Mouse (Mus musculus) midbrain, embryonic 13.5 days (tissue): ENCODE measurements at regions not wholly inside any gene's neighbourhood (a gene's known extent, or its start where the extent isn't known, plus 50 kb on each side); places are given as distances from the start of the nearest gene placed in this dataset.

Experiments used
- ATAC-seq: fragments of 200-750 bp; cut with Nextera tagmentation; 2 replicates; pipeline ENCODE4 v1.8.0; 2017; ENCODE audit warnings: mild to moderate bottlenecking, moderate TSS enrichment, moderate library complexity
- H3K27ac ChIP-seq: fragments of 300-500 bp; sonication (generic); 2 replicates; pipeline ENCODE4 v1.5.1; 2015; ENCODE audit warnings: inconsistent platforms, mild to moderate bottlenecking, moderate library complexity
- H3K27me3 ChIP-seq: fragments of 300-500 bp; sonication (generic); 2 replicates; pipeline ENCODE4 v1.6.1; 2015; ENCODE audit warnings: mild to moderate bottlenecking, inconsistent platforms
- H3K36me3 ChIP-seq: fragments of 300-500 bp; sonication (generic); 2 replicates; pipeline ENCODE4 v1.6.1; 2015; ENCODE audit warnings: mild to moderate bottlenecking, inconsistent platforms
- H3K4me1 ChIP-seq: fragments of 300-500 bp; sonication (generic); replicated peaks from 2 replicates; pipeline ENCODE4 v1.6.1; 2015; ENCODE audit warnings: inconsistent platforms
- H3K4me2 ChIP-seq: fragments of 300-500 bp; sonication (generic); replicated peaks from 2 replicates; pipeline ENCODE4 v1.6.1; 2015; ENCODE audit warnings: moderate library complexity, mild to moderate bottlenecking, inconsistent platforms
- H3K4me3 ChIP-seq: fragments of 300-500 bp; sonication (generic); replicated peaks from 2 replicates; pipeline ENCODE4 v1.5.1; 2015; ENCODE audit warnings: mild to moderate bottlenecking, inconsistent platforms
- H3K9ac ChIP-seq: fragments of 300-500 bp; sonication (generic); replicated peaks from 2 replicates; pipeline ENCODE4 v1.6.1; 2015; ENCODE audit warnings: mild to moderate bottlenecking, inconsistent platforms
- H3K9me3 ChIP-seq: fragments of 300-500 bp; sonication (generic); 2 replicates; pipeline ENCODE4 v1.6.1; 2016; ENCODE audit warnings: mild to moderate bottlenecking, inconsistent platforms
- WGBS: fragments of 180-500 bp; shearing (Covaris S2); methylation state at CpG from one replicate; pipeline ENCODE4 v1.1.7; 2015; 5-methylcytosine and 5-hydroxymethylcytosine counted together

GRCm38 (mm10) chr10:54601993-54602392, 525.6 kb upstream of the Man1a start:
- Histone ChIP-seq H3K4me3 (no peak overlapping the region), H3K4me2 (no peak overlapping the region), H3K27me3 (no peaks in the 10 kb centered on the region), H3K9ac (no peak overlapping the region), H3K36me3 (no peaks in the 10 kb centered on the region), H3K4me1 (0 out of 2 replicates have a peak, but pooled peaks cover 5% of the 10 kb centered on the region), H3K9me3 (no peaks in the 10 kb centered on the region), H3K27ac (no peak overlapping the region)
- ATAC-seq = peak; percentile 90
- WGBS = 9% methylated on average over 2 of the region's 2 CpGs

GRCm38 (mm10) chr10:54595072-54595471, 518.7 kb upstream of the Man1a start:
- Histone ChIP-seq H3K9me3 (no peaks in the 10 kb centered on the region), H3K4me3 (no peak overlapping the region), H3K4me1 (no peaks in the 10 kb centered on the region), H3K36me3 (no peaks in the 10 kb centered on the region), H3K9ac (no peak overlapping the region), H3K27me3 (no peaks in the 10 kb centered on the region), H3K4me2 (no peak overlapping the region), H3K27ac (no peak overlapping the region)
- no peak for ATAC-seq
- WGBS = 89% methylated on average over 2 of the region's 2 CpGs

- Histone ChIP-seq H3K4me3 (no peak overlapping the region), H3K9ac (no peak overlapping the region), H3K4me2 (no peak overlapping the region), H3K36me3 (no peaks in the 10 kb centered on the region), H3K9me3 (no peaks in the 10 kb centered on the region), H3K27ac (no peak overlapping the region), H3K27me3 (no peaks in the 10 kb centered on the region), H3K4me1 (no peaks in the 10 kb centered on the region)
- peak; percentile 77; the same call in 1 of the 2 replicates for ATAC-seq
- 70% methylated on average over 4 of the region's 4 CpGs for WGBS
Observed at GRCm38 (mm10) chr10:54558636-54559035, 482.2 kb upstream of the Man1a start.

GRCm38 (mm10) chr10:54551734-54552397, 475.5 kb upstream of the Man1a start:
- Histone ChIP-seq H3K4me3 (no peak overlapping the region), H3K9ac (no peak overlapping the region), H3K27ac (no peak overlapping the region), H3K9me3 (no peaks in the 10 kb centered on the region), H3K4me2 (no peak overlapping the region), H3K36me3 (no peaks in the 10 kb centered on the region), H3K4me1 (no peaks in the 10 kb centered on the region), H3K27me3 (no peaks in the 10 kb centered on the region)
- no peak for ATAC-seq
- WGBS = 61% methylated on average over 6 of the region's 6 CpGs

DNA sequence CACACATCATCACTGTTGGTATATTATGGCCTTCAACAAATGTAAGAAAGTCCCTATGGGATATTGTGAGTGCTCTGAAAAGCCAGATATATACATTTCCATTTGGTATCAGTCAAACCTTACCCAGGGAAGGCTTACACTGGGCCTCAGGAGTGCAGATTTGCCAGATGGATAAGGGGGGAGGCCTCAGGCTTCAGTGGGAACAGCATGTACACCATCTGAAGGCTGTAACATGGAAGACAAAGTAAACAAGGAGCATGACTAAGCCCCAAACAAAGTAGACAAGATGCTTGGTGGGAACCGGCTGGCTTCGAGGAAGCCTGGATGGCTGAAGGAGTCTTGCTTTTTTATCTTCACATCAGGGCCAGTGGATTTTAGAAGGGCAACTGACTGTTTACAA, 474.3 kb upstream of the Man1a start:
- no peak overlapping the region for H3K9ac ChIP-seq

DNA sequence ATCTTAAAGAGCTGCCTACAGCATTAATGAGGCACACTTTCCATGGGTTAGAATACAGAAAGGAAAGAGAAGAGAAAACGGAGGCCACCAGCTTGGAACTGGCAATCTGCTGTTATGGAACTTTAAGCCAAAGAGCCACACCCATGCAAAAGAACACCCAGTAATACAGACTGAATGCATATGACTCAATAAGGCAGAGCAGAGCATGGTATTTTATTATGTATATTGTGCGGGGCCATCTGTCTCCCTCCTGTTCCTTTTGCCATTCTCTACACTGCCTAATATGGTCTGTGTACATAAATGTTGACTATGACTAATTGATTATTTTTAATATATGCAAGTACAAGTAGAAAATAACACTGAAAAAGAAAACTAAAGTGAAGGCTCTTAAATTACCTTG, 472.6 kb upstream of the Man1a start:
- Histone ChIP-seq H3K9ac (no peak overlapping the region), H3K36me3 (no peaks in the 10 kb centered on the region), H3K4me3 (no peak overlapping the region), H3K4me1 (no peaks in the 10 kb centered on the region), H3K27me3 (no peaks in the 10 kb centered on the region), H3K9me3 (no peaks in the 10 kb centered on the region), H3K27ac (no peak overlapping the region), H3K4me2 (no peak overlapping the region)
- ATAC-seq = peak; percentile 37; the same call in 1 of the 2 replicates
- WGBS = 77% methylated on average over 2 of the region's 2 CpGs

More for the DNA sequence above, 474.3 kb upstream of the Man1a start:
- Histone ChIP-seq H3K4me1 (no peaks in the 10 kb centered on the region), H3K4me2 (no peak overlapping the region), H3K36me3 (no peaks in the 10 kb centered on the region), H3K9me3 (no peaks in the 10 kb centered on the region), H3K27me3 (no peaks in the 10 kb centered on the region), H3K27ac (no peak overlapping the region), H3K4me3 (no peak overlapping the region)
- no peak for ATAC-seq
- 80% methylated on average over 2 of the region's 2 CpGs for WGBS

DNA sequence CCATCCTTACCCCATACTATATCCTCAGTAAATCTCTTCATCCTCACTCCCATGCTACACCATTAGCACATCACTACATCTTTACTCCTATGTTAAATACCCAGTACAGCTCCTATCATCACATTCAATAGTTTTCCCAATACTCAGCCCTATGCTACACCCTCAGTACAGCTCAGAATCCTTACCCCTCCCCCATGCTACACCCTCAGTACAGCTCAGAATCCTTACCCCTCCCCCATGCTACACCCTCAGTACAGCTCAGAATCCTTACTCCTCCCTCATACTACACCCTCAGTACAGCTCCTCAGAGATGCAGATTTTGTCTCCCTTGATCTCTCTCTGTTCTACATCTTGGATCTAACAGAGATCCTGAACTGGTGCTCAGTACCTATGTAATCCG, 472.1 kb upstream of the Man1a start:
- no peak overlapping the region for H3K27ac ChIP-seq
- peak; percentile 50 for ATAC-seq
- no peak overlapping the region for H3K4me2 ChIP-seq
- H3K9ac ChIP-seq = no peak overlapping the region
- H3K36me3 ChIP-seq = no peaks in the 10 kb centered on the region
- H3K27me3 ChIP-seq = no peaks in the 10 kb centered on the region
- 81% methylated on average over 1 of the region's 1 CpGs for WGBS
- H3K9me3 ChIP-seq = no peaks in the 10 kb centered on the region
- no peak overlapping the region for H3K4me3 ChIP-seq
- H3K4me1 ChIP-seq = no peaks in the 10 kb centered on the region

- peaks cover 22% of the 10 kb centered on the region for H3K9me3 ChIP-seq
- no peak overlapping the region for H3K4me2 ChIP-seq
- no peak for ATAC-seq
- no peak overlapping the region for H3K27ac ChIP-seq
- 92% methylated on average over 7 of the region's 7 CpGs for WGBS
- H3K4me1 ChIP-seq = no peaks in the 10 kb centered on the region
- H3K27me3 ChIP-seq = no peaks in the 10 kb centered on the region
- no peak overlapping the region for H3K9ac ChIP-seq
- no peaks in the 10 kb centered on the region for H3K36me3 ChIP-seq
- no peak overlapping the region for H3K4me3 ChIP-seq
Observed at GRCm38 (mm10) chr10:54532581-54532980, 456.2 kb upstream of the Man1a start.

GRCm38 (mm10) chr10:54510776-54511175, 434.4 kb upstream of the Man1a start:
- no peak overlapping the region for H3K27ac ChIP-seq
- H3K9me3 ChIP-seq = no peaks in the 10 kb centered on the region
- no peak for ATAC-seq
- H3K27me3 ChIP-seq = no peaks in the 10 kb centered on the region
- no peak overlapping the region for H3K4me2 ChIP-seq
- no peaks in the 10 kb centered on the region for H3K4me1 ChIP-seq
- H3K36me3 ChIP-seq = no peaks in the 10 kb centered on the region
- no peak overlapping the region for H3K9ac ChIP-seq
- no peak overlapping the region for H3K4me3 ChIP-seq

DNA sequence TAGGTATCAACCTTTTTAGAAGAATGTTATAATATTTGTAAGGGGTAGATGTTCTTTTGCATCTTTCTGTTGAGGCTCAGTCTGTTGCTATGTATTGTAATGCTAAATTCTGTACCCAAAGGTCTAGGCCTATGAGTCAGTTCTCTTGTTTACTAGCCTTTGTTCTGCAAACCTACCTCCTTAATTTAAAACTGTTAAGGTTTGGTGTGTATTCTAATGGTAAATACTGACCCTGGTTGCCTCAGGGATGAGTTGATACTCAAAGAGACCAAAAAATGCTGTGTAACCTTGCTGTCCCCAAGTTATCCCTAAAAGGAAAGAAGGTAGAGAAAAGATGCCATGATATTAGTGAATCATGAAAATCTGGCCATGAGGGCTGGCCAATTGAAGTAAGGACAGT, 433.4 kb upstream of the Man1a start:
- H3K4me1 ChIP-seq = no peaks in the 10 kb centered on the region
- H3K9me3 ChIP-seq = no peaks in the 10 kb centered on the region
- no peaks in the 10 kb centered on the region for H3K27me3 ChIP-seq
- H3K4me3 ChIP-seq = no peak overlapping the region
- H3K9ac ChIP-seq = no peak overlapping the region
- H3K27ac ChIP-seq = no peak overlapping the region
- H3K4me2 ChIP-seq = no peak overlapping the region
- no peak for ATAC-seq
- no peaks in the 10 kb centered on the region for H3K36me3 ChIP-seq
